Mouse (Mus musculus) retina, adult 2 months (tissue): ENCODE measurements around the gene Rhbdd1.

Experiments
- DNase-seq: peaks from one replicate; pipeline ENCODE4 v3.0.0-alpha.2; 2012; ENCODE audit warnings: low read depth, low spot score

The Rhbdd1 gene

DNA sequence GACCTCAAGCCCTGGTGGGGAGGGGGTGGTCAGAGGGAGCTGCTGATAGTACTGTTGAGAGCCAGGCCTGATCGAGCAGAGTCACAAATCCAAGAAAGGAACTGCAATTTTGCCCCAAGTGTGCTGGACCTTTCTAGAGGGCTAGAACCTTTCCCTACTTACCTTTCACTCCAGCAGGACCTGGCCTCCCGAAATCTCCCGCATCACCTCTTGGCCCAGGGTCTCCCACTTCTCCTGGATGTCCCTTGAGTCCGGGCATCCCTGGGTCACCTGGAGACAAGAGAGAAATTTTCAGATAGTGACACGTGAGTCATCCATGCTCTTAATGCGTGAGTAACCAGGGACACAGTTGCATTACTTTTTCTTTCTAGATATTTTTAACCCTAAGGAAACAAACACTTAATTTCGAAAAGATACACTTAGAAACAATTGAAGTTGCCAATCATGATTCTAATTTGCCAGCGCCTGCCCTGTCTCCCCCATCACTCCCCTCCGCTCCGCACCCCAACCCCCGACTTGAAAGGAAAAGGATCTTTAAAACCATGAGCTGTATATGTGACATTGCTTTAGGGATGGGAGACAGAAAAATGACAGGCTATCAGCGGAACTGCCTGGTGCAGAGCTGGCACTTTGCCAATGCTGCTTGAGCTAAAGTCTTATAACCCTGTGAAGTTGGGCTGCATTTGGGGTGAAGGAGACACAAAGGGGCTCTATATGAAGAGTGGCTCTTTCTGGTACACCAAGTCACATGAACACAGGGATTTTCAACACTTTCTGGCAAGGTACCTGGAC is 163.6 kb downstream of the Rhbdd1 start:
- no peak for DNase-seq

DNA sequence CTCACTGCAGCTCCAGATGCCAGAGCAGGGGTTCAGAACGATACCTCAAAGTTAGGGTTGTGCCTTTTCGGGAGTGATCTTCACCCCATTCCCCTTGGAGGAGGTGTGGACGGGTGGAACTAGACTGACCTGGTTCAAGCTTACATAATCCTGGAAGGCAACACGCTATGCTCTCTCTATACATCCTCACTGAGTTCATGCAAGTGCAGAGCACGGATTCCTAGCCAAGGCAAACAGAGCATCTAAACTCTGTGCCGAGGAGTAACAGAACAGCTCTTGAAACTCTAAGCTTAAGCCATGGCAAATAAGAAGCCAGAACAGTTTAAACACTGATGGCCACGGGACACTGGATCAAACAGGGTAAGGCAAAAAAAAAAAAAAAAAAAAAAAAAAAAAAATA is 166.1 kb downstream of the Rhbdd1 start:
- no peak for DNase-seq

- no peak for DNase-seq
Observed at GRCm38 (mm10) chr1:82486371-82486770, 170.1 kb downstream of the Rhbdd1 start.

DNA sequence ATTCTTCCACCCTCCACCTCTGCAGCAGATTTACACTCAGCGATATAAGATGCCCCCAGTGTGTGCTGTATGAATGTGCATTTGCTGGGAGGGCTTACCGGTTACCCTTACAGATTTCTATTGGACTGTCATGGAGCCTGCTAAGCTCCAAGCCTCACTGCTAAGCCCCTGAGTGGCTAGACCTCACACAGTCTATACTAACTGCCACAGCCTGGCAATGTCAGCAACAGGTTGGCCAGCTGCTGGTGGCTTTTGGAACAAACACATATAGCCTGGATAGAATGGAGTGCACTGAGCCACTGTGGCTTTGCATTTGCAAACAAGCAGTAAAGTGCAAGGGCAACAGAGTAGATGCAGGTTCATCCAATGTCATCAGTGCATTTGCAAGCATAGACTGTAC is 175.7 kb downstream of the Rhbdd1 start:
- no peak for DNase-seq
